Mouse (Mus musculus) C2C12 (cell line): ENCODE results near the gene Usp49. TPM values are rescaled to one million over a fixed set of nuclear protein-coding genes. Genes with fewer than 3 reads are reported as not detected.

ENCODE experiments used
- H3K27me3 ChIP-seq: one replicate; pipeline ENCODE4 v1.6.1; 2011; ENCODE audit not compliant: control insufficient read depth, insufficient read depth, insufficient read length
- H3K36me3 ChIP-seq: one replicate; pipeline ENCODE4 v1.6.1; 2011; ENCODE audit not compliant: control insufficient read depth, insufficient read depth
- H3K4me3 ChIP-seq: one replicate; pipeline ENCODE4 v1.5.1; 2011; ENCODE audit warnings: mild to moderate bottlenecking, control low read depth; ENCODE audit not compliant: poor library complexity, insufficient read depth, severe bottlenecking
- H3K79me2 ChIP-seq: one replicate; pipeline ENCODE4 v1.6.1; 2011; ENCODE audit not compliant: control insufficient read depth, insufficient read depth
- H3K79me3 ChIP-seq: one replicate; pipeline ENCODE4 v1.6.1; 2011; ENCODE audit warnings: low read depth, control low read depth
- H3ac ChIP-seq: one replicate; pipeline ENCODE3; 2011; ENCODE audit warnings: low read depth; ENCODE audit not compliant: control insufficient read depth, insufficient read length
- CEBPB ChIP-seq: IDR thresholded peaks from one replicate; pipeline ENCODE4 v1.6.1; 2011; ENCODE audit warnings: low read depth, mild to moderate bottlenecking, control low read depth, moderate library complexity
- CTCF ChIP-seq: IDR thresholded peaks from one replicate; pipeline ENCODE4 v1.5.1; 2011; ENCODE audit not compliant: control insufficient read depth, insufficient read depth, insufficient read length
- FOSL1 ChIP-seq: IDR thresholded peaks from one replicate; pipeline ENCODE4 v1.8.0; 2011; ENCODE audit warnings: mild to moderate bottlenecking, low read length; ENCODE audit not compliant: poor library complexity, insufficient read depth, severe bottlenecking
- MAX ChIP-seq: IDR thresholded peaks from one replicate; pipeline ENCODE4 v1.6.1; 2011; ENCODE audit warnings: mild to moderate bottlenecking, control low read depth
- MYOD1 ChIP-seq: IDR thresholded peaks from one replicate; pipeline ENCODE4 v1.6.1; 2011; ENCODE audit warnings: low read depth; ENCODE audit not compliant: control insufficient read depth, insufficient read length
- MYOG ChIP-seq: IDR thresholded peaks from one replicate; pipeline ENCODE4 v1.6.1; 2011; ENCODE audit not compliant: control insufficient read depth, insufficient read length; ENCODE audit errors: extremely low read depth
- USF1 ChIP-seq: IDR thresholded peaks from one replicate; pipeline ENCODE4 v1.6.1; 2011; ENCODE audit warnings: low read depth, mild to moderate bottlenecking, control low read depth, moderate library complexity
- polyA plus RNA-seq: library from polyadenylated mRNA; unstranded; fragments of >200 nt; fragmentation: generic; extraction: Trizol; gene quantifications from one replicate; pipeline ENCODE4 v1.2.1, GENCODE M21; 2012; ENCODE audit warnings: missing spikeins

Usp49 gene
- polyA plus RNA-seq, 1 experiment, result 3.2 TPM

DNA sequence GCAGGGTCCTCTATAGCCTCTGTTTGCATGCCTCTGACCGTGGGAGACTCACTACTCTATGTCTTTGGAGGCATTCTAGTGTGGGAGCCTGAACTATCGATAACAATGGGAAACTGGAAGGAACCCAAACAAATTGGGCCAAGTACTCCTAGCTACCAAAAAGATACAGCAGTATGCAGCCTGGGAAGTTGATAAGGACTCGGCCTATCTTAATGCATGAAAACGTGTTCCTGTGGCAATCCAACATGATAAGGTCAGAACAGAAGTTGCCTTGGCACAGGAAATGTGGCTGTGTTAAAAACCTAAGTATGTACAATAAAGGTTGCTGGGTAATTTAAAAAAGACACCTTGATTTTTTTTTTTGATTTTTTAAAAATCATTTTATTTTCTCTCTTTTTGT, 90.7 kb downstream of the Usp49 start:
- H3K36me3 ChIP-seq, result no peaks in the 10 kb centered on the region
- peaks cover 25% of the 10 kb centered on the region for H3K27me3 ChIP-seq
- no peaks in the 10 kb centered on the region for H3K79me3 ChIP-seq
- H3K4me3 ChIP-seq, result no peak overlapping the region
- no peaks in the 10 kb centered on the region for H3K79me2 ChIP-seq
- TF ChIP-seq MYOG (no peak), FOSL1 (no peak), CEBPB (no peak), CTCF (no peak), MYOD1 (no peak)
- H3ac ChIP-seq, result no peak overlapping the region

DNA sequence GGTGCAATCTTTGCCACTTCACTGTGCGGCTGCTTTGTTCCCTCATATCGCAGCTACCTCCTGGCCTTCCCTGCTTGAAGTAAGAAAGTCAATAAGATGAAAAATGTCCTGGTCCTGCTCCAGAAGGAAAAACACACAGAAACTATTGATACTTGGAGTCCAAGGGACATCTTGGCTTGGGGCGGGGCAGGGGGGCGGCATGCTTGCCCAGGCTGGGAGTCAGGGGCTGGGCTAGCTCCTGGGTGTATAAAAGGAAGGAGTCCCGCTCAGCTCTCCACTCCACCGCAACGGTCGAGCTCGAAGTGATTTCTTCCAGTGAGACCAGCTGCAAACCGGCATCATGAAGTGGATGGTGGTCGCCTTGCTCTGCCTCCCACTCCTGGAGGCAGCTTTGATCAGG, 96.1 kb downstream of the Usp49 start, which contains the start of gene Pgc:
Gene Pgc, plus strand, starts transcription at position 277 of the 400 bp plus-strand sequence.
- TF ChIP-seq CEBPB (no peak), MAX (no peak), MYOG (no peak), FOSL1 (no peak), USF1 (no peak), MYOD1 (no peak), CTCF (no peak)
- H3ac ChIP-seq, result no peak within 1 kb of the TSS

DNA sequence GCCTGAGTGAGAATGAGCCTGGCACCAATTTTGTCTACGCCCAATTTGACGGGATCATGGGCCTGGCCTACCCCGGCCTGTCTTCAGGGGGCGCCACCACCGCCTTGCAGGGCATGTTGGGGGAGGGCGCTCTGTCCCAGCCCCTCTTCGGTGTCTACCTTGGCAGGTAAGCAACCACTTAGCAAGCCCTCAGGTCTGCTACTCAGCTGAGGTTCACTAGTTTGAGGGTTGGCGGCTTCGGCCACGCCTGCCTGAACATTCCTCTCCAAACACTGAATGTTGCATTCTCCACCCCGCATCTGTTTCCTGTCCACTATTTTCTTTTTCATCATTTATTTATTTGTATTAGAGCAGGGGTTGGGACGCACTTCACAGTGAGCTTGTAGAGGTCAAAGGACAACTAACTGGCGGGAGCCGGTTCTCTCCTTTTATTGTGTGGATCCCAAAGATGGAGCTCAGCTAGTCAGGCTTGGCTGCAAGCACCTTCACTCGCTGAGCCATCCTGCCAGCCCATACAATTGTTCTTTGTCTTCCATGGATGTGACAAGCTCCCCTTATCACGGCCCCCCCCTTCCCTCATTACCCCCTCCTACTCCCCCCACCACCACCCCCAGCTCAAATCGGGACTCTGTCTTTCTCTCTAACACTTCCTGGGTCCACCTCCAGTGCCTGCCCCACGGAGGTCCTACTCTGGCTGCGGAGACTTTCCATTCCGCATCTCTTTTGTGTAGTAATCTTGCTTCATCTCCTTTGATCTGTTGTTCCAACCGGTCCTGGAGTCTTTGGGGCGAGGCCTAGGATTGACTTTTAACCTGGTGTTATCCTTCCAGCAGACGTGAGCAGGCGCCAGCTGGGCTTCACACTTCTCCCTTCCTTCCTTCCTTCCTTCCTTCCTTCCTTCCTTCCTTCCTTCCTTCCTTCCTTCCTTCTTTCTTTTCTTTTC, 100.4 kb downstream of the Usp49 start:
- Histone ChIP-seq H3K36me3 (no peaks in the 10 kb centered on the region), H3K79me3 (no peaks in the 10 kb centered on the region), H3K79me2 (no peaks in the 10 kb centered on the region), H3K27me3 (peaks cover 51% of the 10 kb centered on the region), H3K4me3 (no peak overlapping the region), H3ac (no peak overlapping the region)
- TF ChIP-seq FOSL1 (no peak), CEBPB (no peak), MYOD1 (no peak), CTCF (no peak), MAX (no peak), MYOG (no peak), USF1 (no peak)

More for the DNA sequence above, 96.1 kb downstream of the Usp49 start, which contains the start of gene Pgc:
- Histone ChIP-seq H3K27me3 (peaks cover 49% of the 10 kb centered on the region), H3K4me3 (no peak within 1 kb of the TSS), H3K79me3 (no peaks in the 10 kb centered on the region), H3K36me3 (no peaks in the 10 kb centered on the region), H3K79me2 (no peaks in the 10 kb centered on the region)

DNA sequence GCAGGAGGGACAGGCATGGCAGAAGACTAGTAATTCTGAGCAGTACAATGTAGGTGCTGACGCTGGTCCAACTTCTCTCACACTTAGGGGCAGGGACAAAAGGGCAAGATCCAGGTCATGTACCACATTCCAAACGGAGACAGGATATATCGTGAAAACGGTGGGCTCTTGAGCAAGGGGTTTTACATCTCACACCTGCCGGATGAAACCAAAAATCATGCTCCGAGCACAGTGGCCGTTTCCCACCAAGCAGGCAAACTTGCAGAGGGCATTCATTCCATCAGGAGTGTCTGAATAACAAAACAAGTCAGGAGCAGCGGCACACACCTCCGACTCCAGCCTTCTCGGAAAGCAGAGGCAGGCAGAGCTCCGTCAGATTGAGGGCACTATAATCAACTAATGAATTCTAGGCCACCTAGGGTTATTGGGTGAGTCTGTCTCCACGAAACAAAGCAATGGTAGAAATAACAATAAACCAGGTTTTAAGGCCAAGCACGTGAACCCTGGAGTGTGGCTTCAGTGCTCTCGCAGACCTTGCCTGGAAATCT, 105.1 kb downstream of the Usp49 start:
- Histone ChIP-seq H3K27me3 (peaks cover 16% of the 10 kb centered on the region), H3K4me3 (no peak overlapping the region), H3K79me2 (no peaks in the 10 kb centered on the region), H3ac (no peak overlapping the region), H3K36me3 (no peaks in the 10 kb centered on the region), H3K79me3 (no peaks in the 10 kb centered on the region)
- no peak for TF ChIP-seq MYOD1
- no peak for TF ChIP-seq CTCF
- TF ChIP-seq MAX, result no peak

Other genes with a start within 250 kb of the Usp49 start
- gene Guca1b, start 245.3 kb upstream of the Usp49 start, polyA plus RNA-seq, result 0.11 TPM
- gene Guca1a, start 230.1 kb upstream of the Usp49 start, polyA plus RNA-seq, result 0.48 TPM
- gene AI661453, start 194.1 kb upstream of the Usp49 start, polyA plus RNA-seq, result 0.13 TPM
- gene 1700001C19Rik, start 193.3 kb upstream of the Usp49 start, polyA plus RNA-seq, result not detected
- 12.2 TPM for gene Taf8, start 128.4 kb upstream of the Usp49 start, polyA plus RNA-seq
- 217 TPM for gene Ccnd3, start 125.6 kb upstream of the Usp49 start, polyA plus RNA-seq
- 42.6 TPM for gene Bysl, start 19.2 kb upstream of the Usp49 start, polyA plus RNA-seq
- gene Med20, start 19.1 kb upstream of the Usp49 start, polyA plus RNA-seq, result 25.8 TPM
- gene Gm20517, start 19.1 kb upstream of the Usp49 start, polyA plus RNA-seq, result 1.3 TPM
- gene Tomm6, start 57.7 kb downstream of the Usp49 start, polyA plus RNA-seq, result 223 TPM
- 2.2 TPM for gene Frs3, start 58.3 kb downstream of the Usp49 start, polyA plus RNA-seq
- 1.3 TPM for gene Gm21981, start 63.8 kb downstream of the Usp49 start, polyA plus RNA-seq
- 0.12 TPM for gene Prickle4, start 64.0 kb downstream of the Usp49 start, polyA plus RNA-seq
- gene Pgc, start 96.2 kb downstream of the Usp49 start, polyA plus RNA-seq, result not detected
- 7.6 TPM for gene Tfeb, start 106.3 kb downstream of the Usp49 start, polyA plus RNA-seq
- 0.68 TPM for gene Mdfi, start 204.0 kb downstream of the Usp49 start, polyA plus RNA-seq